Mouse (Mus musculus) heart, postnatal 0 days (tissue): ENCODE results near the gene Ndrg2. TPM values are rescaled to one million over a fixed set of nuclear protein-coding genes. Genes with fewer than 3 reads are reported as not detected.

Experiments
- ATAC-seq: fragments of 200-750 bp; cut with Nextera tagmentation; 2 replicates; pipeline ENCODE4 v1.8.0; 2017; ENCODE audit warnings: low read depth, moderate number of reproducible peaks, moderate library complexity; ENCODE audit not compliant: insufficient read depth
- DNase-seq: peaks from one replicate; pipeline ENCODE4 v3.0.0-alpha.2; 2016; ENCODE audit warnings: low spot score
- H3K27ac ChIP-seq: fragments of 300-500 bp; sonication (generic); 2 replicates; pipeline ENCODE4 v1.5.1; 2014; ENCODE audit warnings: low read depth, mild to moderate bottlenecking
- H3K27me3 ChIP-seq: fragments of 300-500 bp; sonication (generic); 2 replicates; pipeline ENCODE4 v1.6.1; 2014; ENCODE audit warnings: low read length, mixed read lengths; ENCODE audit not compliant: control insufficient read depth, insufficient read depth
- H3K36me3 ChIP-seq: fragments of 300-500 bp; sonication (generic); replicated peaks from 2 replicates; pipeline ENCODE4 v1.6.1; 2014; ENCODE audit warnings: low read length, mixed read lengths; ENCODE audit not compliant: control insufficient read depth, insufficient read depth
- H3K4me1 ChIP-seq: fragments of 300-500 bp; sonication (generic); 2 replicates; pipeline ENCODE4 v1.6.1; 2014; ENCODE audit warnings: antibody characterized with exemption; ENCODE audit not compliant: control insufficient read depth, insufficient read depth
- H3K4me2 ChIP-seq: fragments of 300-500 bp; sonication (generic); 2 replicates; pipeline ENCODE4 v1.6.1; 2014; ENCODE audit warnings: low read depth, mild to moderate bottlenecking, low read length, moderate library complexity
- H3K4me3 ChIP-seq: fragments of 300-500 bp; sonication (generic); 2 replicates; pipeline ENCODE4 v1.5.1; 2014; ENCODE audit warnings: low read depth, low read length
- H3K9ac ChIP-seq: fragments of 300-500 bp; sonication (generic); replicated peaks from 2 replicates; pipeline ENCODE4 v1.6.1; 2014; ENCODE audit warnings: low read depth, low read length, mixed read lengths
- H3K9me3 ChIP-seq: fragments of 300-500 bp; sonication (generic); replicated peaks from 2 replicates; pipeline ENCODE4 v1.6.1; 2016; ENCODE audit warnings: low read length; ENCODE audit not compliant: control insufficient read depth
- CTCF ChIP-seq: IDR thresholded peaks from 2 replicates; pipeline ENCODE4 v1.5.1; 2016; ENCODE audit warnings: antibody characterized with exemption, control low read depth, low read depth
- EP300 ChIP-seq: IDR thresholded peaks from 2 replicates; pipeline ENCODE4 v1.6.1; 2016; ENCODE audit warnings: antibody characterized with exemption, low read depth
- WGBS: fragments of 180-500 bp; shearing (Covaris S2); extraction: QIAGEN DNeasy Blood & Tissue Kit; methylation state at CpG from one replicate; pipeline ENCODE4 v1.1.7; 2014; 5-methylcytosine and 5-hydroxymethylcytosine counted together
- polyA plus RNA-seq: library from polyadenylated mRNA; unstranded; fragments of >200 nt; fragmentation: Nextera tagmentation; extraction: Ambion mirVana; gene quantifications from 2 replicates; pipeline ENCODE4 v1.2.1, GENCODE M21; 2015
- total RNA-seq: library from RNA; depleted of rRNA; stranded (reverse); fragments of >200 nt; gene quantifications from 2 replicates; pipeline ENCODE4 v1.2.3, GENCODE M21; 2014; ENCODE audit warnings: low replicate concordance

Ndrg2 gene
- total and polyA plus RNA-seq, 2 experiments from 2014 or later: 591 to 1,158 TPM

- H3K4me3 ChIP-seq: no peak overlapping the region
- no peak overlapping the region for H3K4me2 ChIP-seq
- TF ChIP-seq CTCF: no peak
- TF ChIP-seq EP300: no peak
- DNase-seq: no peak
- no peaks in the 10 kb centered on the region for H3K36me3 ChIP-seq
- H3K27me3 ChIP-seq: no peaks in the 10 kb centered on the region
- no peaks in the 10 kb centered on the region for H3K9me3 ChIP-seq
- ATAC-seq: peak; percentile 73
- 50% methylated on average over 16 of the region's 16 CpGs for WGBS
- peaks cover 16% of the 10 kb centered on the region for H3K4me1 ChIP-seq
- H3K9ac ChIP-seq: no peak overlapping the region
- peak overlapping the region; percentile 61 for H3K27ac ChIP-seq
Observed at GRCm38 (mm10) chr14:51921759-51922570, 8.0 kb upstream of the Ndrg2 start.

DNA sequence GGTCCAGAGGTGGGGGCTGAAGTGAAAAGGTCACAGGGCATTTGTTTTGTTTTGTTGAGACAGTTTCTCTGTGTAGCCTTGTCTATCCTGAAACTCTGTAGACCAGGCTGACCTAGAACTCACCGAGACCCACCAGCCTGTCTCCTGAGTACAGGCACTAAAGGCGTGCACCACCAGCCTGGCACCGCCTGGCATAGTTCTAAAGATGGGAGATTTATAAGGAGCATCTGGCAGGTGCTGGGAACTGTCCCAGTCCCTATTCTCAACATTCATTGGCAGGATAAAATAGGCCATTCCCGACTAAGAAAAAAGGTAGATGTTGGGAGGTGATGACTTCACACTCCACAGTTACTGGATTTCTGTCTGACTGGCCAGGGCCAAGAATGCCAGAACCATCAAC, 5.0 kb upstream of the Ndrg2 start:
- no peak for DNase-seq
- Histone ChIP-seq H3K36me3 (no peaks in the 10 kb centered on the region), H3K9ac (no peak overlapping the region), H3K4me3 (no peak overlapping the region), H3K27me3 (no peaks in the 10 kb centered on the region), H3K4me2 (no peak overlapping the region), H3K9me3 (no peaks in the 10 kb centered on the region), H3K27ac (no peak overlapping the region), H3K4me1 (peaks cover 31% of the 10 kb centered on the region)
- TF ChIP-seq EP300 (no peak), CTCF (no peak)
- ATAC-seq: no peak
- WGBS: 83% methylated on average over 4 of the region's 4 CpGs

GRCm38 (mm10) chr14:51918125-51918524, 4.2 kb upstream of the Ndrg2 start, which contains the start of gene Tppp2:
Gene Tppp2, plus strand, starts transcription at chr14:51918425.
- no peak for ATAC-seq
- Histone ChIP-seq H3K9me3 (no peaks in the 10 kb centered on the region), H3K27me3 (no peaks in the 10 kb centered on the region), H3K4me2 (no peak within 1 kb of the TSS), H3K4me3 (no peak within 1 kb of the TSS), H3K4me1 (peaks cover 31% of the 10 kb centered on the region), H3K36me3 (no peaks in the 10 kb centered on the region), H3K27ac (no peak within 1 kb of the TSS), H3K9ac (no peak within 1 kb of the TSS)
- WGBS: 90% methylated on average over 4 of the region's 4 CpGs
- TF ChIP-seq EP300 (no peak), CTCF (no peak)
- DNase-seq: no peak

DNA sequence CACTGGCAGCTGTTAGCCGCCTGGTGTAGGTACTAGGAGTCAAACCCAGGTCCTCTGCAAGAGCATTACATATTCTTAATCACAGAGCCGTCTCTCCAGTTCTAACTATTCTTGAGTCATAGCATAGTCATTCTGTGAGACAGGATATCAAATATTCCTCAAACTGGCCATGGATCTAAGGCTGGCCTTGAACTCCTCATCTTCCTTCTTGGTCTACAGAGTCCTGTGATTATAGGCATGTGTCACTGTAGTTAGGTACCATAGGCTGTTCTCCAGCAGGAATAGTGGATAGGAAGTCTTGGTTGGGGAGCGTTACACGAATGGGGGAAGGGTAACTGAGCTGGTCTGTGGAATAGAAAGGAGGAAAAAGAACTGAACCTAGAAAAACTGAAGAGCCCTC, 2.6 kb upstream of the Ndrg2 start:
- Histone ChIP-seq H3K4me2 (no peak overlapping the region), H3K9ac (no peak overlapping the region), H3K27ac (no peak overlapping the region), H3K4me1 (peaks cover 23% of the 10 kb centered on the region), H3K9me3 (no peaks in the 10 kb centered on the region), H3K27me3 (no peaks in the 10 kb centered on the region), H3K36me3 (no peaks in the 10 kb centered on the region), H3K4me3 (no peak overlapping the region)
- 89% methylated on average over 4 of the region's 4 CpGs for WGBS
- ATAC-seq: no peak
- TF ChIP-seq EP300: no peak
- no peak for DNase-seq

DNA sequence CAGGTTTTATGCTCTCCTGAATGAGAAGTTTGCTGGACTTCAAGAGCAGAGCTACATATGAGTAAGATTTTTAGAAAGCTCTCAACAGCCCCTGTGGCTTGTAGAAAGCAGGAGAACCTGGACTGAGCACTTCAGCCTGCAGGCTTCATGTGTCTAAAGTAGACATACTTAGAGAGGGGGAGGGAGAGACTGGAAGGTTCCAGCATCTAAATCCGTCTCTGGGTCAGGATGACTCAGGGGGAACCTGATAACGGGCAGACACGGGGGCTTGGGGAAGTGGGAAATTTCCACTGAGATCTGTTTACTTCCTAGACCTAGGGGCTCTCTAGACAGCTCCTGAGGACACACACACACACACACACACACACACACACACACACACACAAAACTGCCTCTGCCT, 1.1 kb upstream of the Ndrg2 start:
- H3K36me3 ChIP-seq: peaks cover 12% of the 10 kb centered on the region
- DNase-seq (peak; percentile 76), ATAC-seq (0 out of 2 replicates have a peak, but pooled peaks have one; percentile 4)
- WGBS: 3% methylated on average over 3 of the region's 3 CpGs
- no peaks in the 10 kb centered on the region for H3K27me3 ChIP-seq
- peak overlapping the region; percentile 86; the same call in 1 of the 2 replicates for H3K9ac ChIP-seq
- TF ChIP-seq CTCF: no peak
- TF ChIP-seq EP300: no peak
- peak overlapping the region; percentile 96 for H3K4me2 ChIP-seq
- H3K4me1 ChIP-seq: peaks cover 24% of the 10 kb centered on the region
- no peak overlapping the region for H3K4me3 ChIP-seq
- H3K27ac ChIP-seq: peak overlapping the region; percentile 99
- H3K9me3 ChIP-seq: no peaks in the 10 kb centered on the region
